Mouse (Mus musculus) CH12F3 (cell line): ENCODE measurements around the gene E130114P18Rik.

Source experiments
- in situ Hi-C: fragments of 300-500 bp; cut with MboI; formaldehyde crosslinking; loops from 2 replicates; pipeline ENCODE4 v1.14.3; 2020; ENCODE audit warnings: low sequenced_read_pairs

Gene E130114P18Rik

GRCm38 (mm10) chr4:97611251-97611847 lies 166.5 kb downstream of the E130114P18Rik start:
- in situ Hi-C loops = no loop called here

DNA sequence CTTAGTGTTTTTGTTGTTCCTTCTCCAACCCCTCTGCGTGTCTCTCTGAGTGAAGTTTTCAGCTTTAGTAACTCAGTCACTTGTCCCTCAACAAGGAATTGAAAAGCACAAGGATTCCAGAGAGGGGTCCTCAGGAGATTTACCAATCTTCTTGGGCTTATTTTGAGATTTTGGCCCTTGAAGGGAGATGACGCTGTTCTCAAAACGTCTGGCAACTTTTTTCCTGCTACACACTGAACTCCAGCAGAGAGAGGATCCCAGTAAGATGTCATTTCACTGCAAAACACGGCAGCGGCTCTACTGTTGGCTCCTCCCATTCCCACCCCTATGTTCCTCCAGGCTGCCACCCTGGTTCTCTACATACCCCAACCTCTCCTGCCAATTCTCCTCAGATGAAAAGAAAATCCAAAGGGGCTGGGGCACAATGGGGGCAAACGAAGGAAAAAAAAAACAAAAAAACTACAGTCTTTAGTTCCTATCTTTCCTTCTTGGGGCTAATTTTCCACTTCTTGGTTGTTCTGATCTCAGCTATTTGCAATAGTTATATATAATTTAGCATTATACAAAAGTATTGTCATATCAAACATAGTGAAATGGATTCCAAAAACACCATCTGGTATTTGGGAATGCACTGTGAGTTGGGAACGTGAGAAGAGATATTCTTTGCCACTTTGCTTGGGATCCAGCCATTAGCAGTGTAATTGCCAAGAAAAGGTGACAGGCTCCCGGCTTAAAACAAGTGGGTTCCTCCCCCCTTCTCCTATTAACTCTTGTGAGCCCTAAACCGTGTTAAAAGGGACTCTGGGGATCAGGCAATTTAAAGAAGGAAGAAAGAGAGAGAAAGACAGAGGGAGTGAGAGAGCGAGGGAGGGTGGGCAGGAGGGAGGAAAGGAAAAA lies 167.8 kb downstream of the E130114P18Rik start:
- in situ Hi-C loops = no loop called here

DNA sequence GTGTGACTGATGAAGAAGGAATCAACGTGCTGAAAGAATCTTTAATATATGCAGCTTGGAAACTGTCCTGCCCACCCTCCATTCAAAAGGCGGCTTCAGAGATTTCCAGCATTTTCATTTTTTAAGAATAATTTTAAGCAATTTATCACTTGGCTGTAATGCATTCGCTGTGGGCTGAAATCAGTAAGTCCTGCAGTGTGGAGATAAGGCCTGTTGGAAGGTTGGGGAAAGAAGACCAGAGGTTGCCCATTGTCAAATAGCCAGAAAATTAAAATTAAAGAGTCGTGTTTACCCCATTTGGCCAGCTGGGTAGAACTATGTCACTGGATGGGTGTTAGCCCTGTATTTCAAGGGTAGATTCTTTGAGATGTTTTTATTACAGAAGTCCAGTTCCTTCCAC lies 168.5 kb downstream of the E130114P18Rik start:
- in situ Hi-C loops = no loop called here

- in situ Hi-C loops = no loop called here
These were observed 169.2 kb downstream of the E130114P18Rik start for GRCm38 (mm10) chr4:97608728-97609127.

DNA sequence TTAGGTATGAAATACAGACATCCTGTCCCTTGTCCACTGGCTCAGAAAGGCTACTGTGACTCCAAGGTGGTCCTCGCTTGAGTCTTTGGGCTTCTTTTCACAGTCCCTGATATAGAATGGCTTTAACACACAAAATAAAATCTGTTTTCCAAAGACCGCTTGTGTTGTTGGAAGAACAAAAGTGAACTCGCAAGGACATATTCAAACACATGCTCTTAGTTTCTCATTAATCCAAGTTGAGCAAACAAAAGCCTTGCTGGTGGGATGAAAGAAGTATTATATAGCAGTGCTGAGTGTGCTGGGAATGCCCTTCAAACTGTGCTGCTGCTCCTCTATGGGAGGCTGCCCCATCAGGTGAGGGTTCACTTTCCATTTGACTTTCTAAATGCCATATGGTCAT lies 169.7 kb downstream of the E130114P18Rik start:
- in situ Hi-C loops = no loop called here

DNA sequence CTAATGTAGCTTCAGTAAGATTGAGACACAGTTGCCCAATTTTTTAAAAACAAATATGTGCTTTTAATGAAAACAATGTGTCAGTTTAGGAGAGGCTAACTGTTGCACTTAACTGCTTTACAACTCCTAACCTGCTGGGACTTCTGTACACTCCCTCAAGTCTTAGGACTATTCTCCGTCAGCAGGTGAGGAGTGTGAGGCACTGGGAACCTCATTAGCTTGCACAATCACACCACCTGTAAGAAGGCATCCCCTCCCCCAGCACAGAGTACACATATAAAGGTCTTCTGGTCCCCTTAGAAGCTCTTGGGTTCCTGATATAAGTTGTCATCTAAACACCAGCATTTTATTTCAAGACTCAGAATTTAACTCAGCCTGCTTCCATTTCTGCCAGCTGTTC lies 170.7 kb downstream of the E130114P18Rik start:
- in situ Hi-C loops = no loop called here

GRCm38 (mm10) chr4:97606524-97606923 lies 171.4 kb downstream of the E130114P18Rik start:
- in situ Hi-C loops = no loop called here

GRCm38 (mm10) chr4:97602579-97602978 lies 175.3 kb downstream of the E130114P18Rik start:
- in situ Hi-C loops = no loop called here

DNA sequence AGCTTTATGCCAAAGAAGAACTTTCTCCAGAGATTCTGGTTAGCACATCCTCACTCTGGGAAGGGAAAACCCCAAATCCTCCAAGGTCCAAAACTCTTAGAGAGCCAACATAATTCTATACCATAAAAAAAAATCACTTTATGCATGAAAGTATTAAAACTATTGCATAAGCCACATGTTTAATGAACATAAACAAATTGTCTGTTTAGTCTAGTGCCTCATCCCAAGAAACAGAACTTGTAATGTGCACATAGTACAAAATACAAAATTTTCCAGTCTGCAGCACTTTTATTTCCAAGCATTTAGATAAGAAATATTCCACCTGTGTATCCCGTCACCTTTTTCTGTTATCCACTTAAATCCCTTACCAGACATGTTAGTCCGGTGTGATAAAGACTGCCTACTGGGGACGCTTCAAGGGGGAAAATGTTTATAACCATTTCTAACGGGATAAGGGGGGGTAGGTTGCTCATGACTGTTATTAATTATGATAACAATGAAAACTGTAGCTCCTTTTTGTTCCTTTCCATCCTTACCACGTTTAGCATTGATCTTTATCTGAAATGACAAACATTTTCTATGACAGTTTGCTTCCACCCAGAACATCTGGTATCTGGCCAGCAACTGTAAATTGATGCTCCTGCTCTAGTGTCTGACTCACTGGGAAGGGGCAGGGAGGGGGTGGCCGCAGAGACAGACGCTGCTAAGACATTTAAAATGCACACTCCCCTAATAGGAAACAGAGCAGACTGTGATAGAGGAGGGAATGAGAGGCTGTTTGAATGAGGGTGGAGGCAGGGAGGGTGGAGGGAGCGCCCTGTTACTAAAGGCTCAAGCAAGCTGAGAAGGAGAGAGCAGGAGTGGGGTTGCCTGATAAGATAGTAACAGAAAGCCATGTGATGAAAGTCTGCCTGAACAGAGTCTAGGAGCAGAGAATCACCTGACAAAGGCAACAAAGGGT lies 176.7 kb downstream of the E130114P18Rik start:
- in situ Hi-C loops = no loop called here

GRCm38 (mm10) chr4:97597443-97597842 lies 180.4 kb downstream of the E130114P18Rik start:
- in situ Hi-C loops = no loop called here

GRCm38 (mm10) chr4:97596348-97596747 lies 181.5 kb downstream of the E130114P18Rik start:
- in situ Hi-C loops = no loop called here

GRCm38 (mm10) chr4:97593869-97594268 lies 184.0 kb downstream of the E130114P18Rik start:
- in situ Hi-C loops = no loop called here

DNA sequence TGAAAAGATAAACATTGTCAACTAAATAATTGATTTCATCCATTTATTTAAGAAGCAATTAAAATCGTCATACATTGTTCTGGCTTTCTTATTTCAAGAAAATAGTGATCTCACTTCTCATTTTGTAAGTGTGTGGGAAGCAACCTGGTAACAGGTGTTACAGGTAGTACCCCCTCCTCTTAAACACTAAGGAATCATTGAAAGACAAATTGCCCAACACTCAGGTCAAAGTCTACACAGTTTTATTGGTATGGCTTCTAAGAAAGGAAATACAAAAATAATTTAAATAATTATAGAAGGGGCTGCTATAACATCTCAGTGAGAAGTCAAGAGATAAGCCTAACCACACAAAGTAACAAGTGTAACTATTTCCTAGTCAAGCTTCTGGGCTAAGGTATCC lies 188.1 kb downstream of the E130114P18Rik start:
- in situ Hi-C loops = no loop called here

- in situ Hi-C loops = no loop called here
These were observed 190.4 kb downstream of the E130114P18Rik start for GRCm38 (mm10) chr4:97587412-97588010.

- in situ Hi-C loops = no loop called here
These were observed 192.7 kb downstream of the E130114P18Rik start for GRCm38 (mm10) chr4:97585170-97585569.

DNA sequence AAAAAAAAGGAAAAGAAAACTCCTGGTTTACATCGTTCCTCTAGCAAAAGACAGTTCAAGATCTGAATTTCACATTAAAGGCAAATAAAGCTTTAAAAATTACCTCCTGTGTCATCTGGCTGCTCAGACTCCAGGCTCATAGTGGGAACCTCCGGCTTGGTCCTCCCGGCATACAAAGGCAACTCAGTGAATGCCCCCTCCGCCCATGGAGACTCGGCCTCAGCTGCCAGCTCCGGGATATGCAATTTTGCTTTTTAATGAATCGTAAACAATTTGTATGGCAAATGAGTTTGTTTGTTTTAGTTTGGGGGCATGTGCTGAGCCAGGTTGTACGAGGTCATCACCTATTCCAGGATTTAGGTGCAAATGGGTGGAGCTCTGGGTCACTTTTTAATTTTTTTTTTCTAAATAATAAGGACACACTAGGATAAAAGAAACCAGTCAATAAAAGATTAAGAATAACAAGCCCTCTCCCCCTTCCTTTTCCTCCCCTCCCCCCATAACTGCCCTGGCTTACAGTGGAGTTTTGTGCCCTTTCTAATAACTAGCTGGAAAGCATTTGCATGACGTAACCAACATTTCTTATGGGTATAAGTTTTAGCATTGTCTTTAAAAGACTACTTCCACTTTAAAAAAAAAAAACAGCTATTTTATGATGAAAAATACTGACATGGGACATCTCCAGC lies 193.3 kb downstream of the E130114P18Rik start:
- in situ Hi-C loops = no loop called here

- in situ Hi-C loops = no loop called here
These were observed 195.0 kb downstream of the E130114P18Rik start for GRCm38 (mm10) chr4:97582796-97583430.

GRCm38 (mm10) chr4:97582064-97582415 lies 195.8 kb downstream of the E130114P18Rik start:
- in situ Hi-C loops = no loop called here

- in situ Hi-C loops = no loop called here
These were observed 196.4 kb downstream of the E130114P18Rik start for GRCm38 (mm10) chr4:97581314-97582063.
